Mouse (Mus musculus) embryonic fibroblast, embryonic 13.5 days (primary cell): ENCODE measurements around the gene Dapk1.

ENCODE experiments used
- CTCF ChIP-seq: IDR thresholded peaks from 2 replicates; pipeline ENCODE4 v1.5.1; 2011; ENCODE audit warnings: mild to moderate bottlenecking, control low read depth, low read length, moderate library complexity, borderline replicate concordance; ENCODE audit not compliant: insufficient read depth
- POLR2A ChIP-seq: IDR thresholded peaks from 2 replicates; pipeline ENCODE4 v1.6.1; 2011; ENCODE audit warnings: low read depth, mild to moderate bottlenecking, control low read depth, low read length, moderate library complexity

DNA sequence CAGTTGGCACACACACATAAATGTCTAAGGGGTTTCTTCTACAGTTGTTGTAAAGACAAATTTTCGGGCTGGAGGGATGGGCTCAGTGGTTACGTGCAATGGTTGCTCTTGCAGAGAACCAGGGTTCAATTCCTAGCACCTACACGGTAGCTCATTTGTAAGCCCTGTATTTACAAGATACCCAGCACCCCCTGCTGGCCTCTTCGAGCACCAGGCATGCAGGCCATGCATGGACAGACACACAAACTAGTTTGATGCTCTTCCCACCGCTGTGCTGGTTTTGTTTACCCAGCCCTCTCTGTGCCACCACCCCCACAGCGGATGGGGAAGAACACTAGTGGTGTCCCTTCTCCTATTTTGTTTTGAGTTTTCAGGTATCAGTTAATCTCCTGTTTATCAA lies 138.5 kb downstream of the Dapk1 start:
- no peak for TF ChIP-seq POLR2A
- no peak for TF ChIP-seq CTCF
